Mouse (Mus musculus) hindbrain, embryonic 11.5 days (tissue): ENCODE results near the gene Crybg2. TPM values are rescaled to one million over a fixed set of nuclear protein-coding genes. Genes with fewer than 3 reads are reported as not detected.

Experiments
- ATAC-seq: fragments of 200-750 bp; cut with Nextera tagmentation; 2 replicates; pipeline ENCODE4 v1.8.0; 2017; ENCODE audit warnings: mild to moderate bottlenecking, moderate TSS enrichment, moderate library complexity; ENCODE audit not compliant: low FRiP score
- DNase-seq: peaks from one replicate; pipeline ENCODE4 v3.0.0-alpha.2; 2015; ENCODE audit warnings: low spot score
- H3K27ac ChIP-seq: fragments of 300-500 bp; sonication (generic); 2 replicates; pipeline ENCODE4 v1.5.1; 2014; ENCODE audit warnings: mild to moderate bottlenecking, low read depth, low read length
- H3K27me3 ChIP-seq: fragments of 300-500 bp; sonication (generic); 2 replicates; pipeline ENCODE4 v1.6.1; 2014; ENCODE audit warnings: mild to moderate bottlenecking, low read length, moderate library complexity, mixed read lengths; ENCODE audit not compliant: control insufficient read depth, insufficient read depth
- H3K36me3 ChIP-seq: fragments of 300-500 bp; sonication (generic); 2 replicates; pipeline ENCODE4 v1.6.1; 2014; ENCODE audit warnings: mild to moderate bottlenecking, low read length, moderate library complexity, mixed read lengths; ENCODE audit not compliant: control insufficient read depth, insufficient read depth
- H3K4me1 ChIP-seq: fragments of 300-500 bp; sonication (generic); replicated peaks from 2 replicates; pipeline ENCODE4 v1.6.1; 2014; ENCODE audit warnings: low read length, mixed read lengths; ENCODE audit not compliant: control insufficient read depth, insufficient read depth
- H3K4me2 ChIP-seq: fragments of 300-500 bp; sonication (generic); replicated peaks from 2 replicates; pipeline ENCODE4 v1.6.1; 2014; ENCODE audit warnings: mild to moderate bottlenecking, low read depth, low read length
- H3K4me3 ChIP-seq: fragments of 300-500 bp; sonication (generic); 2 replicates; pipeline ENCODE4 v1.5.1; 2014; ENCODE audit warnings: low read depth, low read length
- H3K9ac ChIP-seq: fragments of 300-500 bp; sonication (generic); 2 replicates; pipeline ENCODE4 v1.6.1; 2014; ENCODE audit warnings: low read depth, low read length
- H3K9me3 ChIP-seq: fragments of 300-500 bp; sonication (generic); 2 replicates; pipeline ENCODE4 v1.6.1; 2016; ENCODE audit warnings: low read length; ENCODE audit not compliant: control insufficient read depth
- WGBS: fragments of 180-500 bp; shearing (Covaris S2); extraction: QIAGEN DNeasy Blood & Tissue Kit; methylation state at CpG from one replicate; pipeline ENCODE4 v1.1.7; 2014; 5-methylcytosine and 5-hydroxymethylcytosine counted together
- polyA plus RNA-seq: library from polyadenylated mRNA; unstranded; fragments of >200 nt; fragmentation: Nextera tagmentation; extraction: Ambion mirVana; gene quantifications from 2 replicates; pipeline ENCODE4 v1.2.1, GENCODE M21; 2014

Crybg2 gene
- polyA plus RNA-seq, 1 experiment from 2014 or later: 1.8 TPM

GRCm38 (mm10) chr4:134084999-134085398, 24.4 kb downstream of the Crybg2 start:
- peaks cover 10% of the 10 kb centered on the region for H3K27me3 ChIP-seq
- H3K27ac ChIP-seq: no peak overlapping the region
- H3K4me2 ChIP-seq: no peak overlapping the region
- H3K4me3 ChIP-seq: no peak overlapping the region
- DNase-seq: no peak
- H3K9me3 ChIP-seq: no peaks in the 10 kb centered on the region
- H3K9ac ChIP-seq: no peak overlapping the region
- H3K4me1 ChIP-seq: peaks cover 10% of the 10 kb centered on the region
- 87% methylated on average over 4 of the region's 4 CpGs for WGBS
- ATAC-seq: no peak
- no peaks in the 10 kb centered on the region for H3K36me3 ChIP-seq

- Histone ChIP-seq H3K9ac (no peak overlapping the region), H3K36me3 (no peaks in the 10 kb centered on the region), H3K4me3 (no peak overlapping the region), H3K4me1 (0 out of 2 replicates have a peak, but pooled peaks cover under 1% of the 10 kb centered on the region), H3K27ac (no peak overlapping the region), H3K9me3 (no peaks in the 10 kb centered on the region), H3K27me3 (peaks cover 3% of the 10 kb centered on the region; the same call in 1 of the 2 replicates), H3K4me2 (no peak overlapping the region)
- ATAC-seq (0 out of 2 replicates have a peak, but pooled peaks have one; percentile 17), DNase-seq (peak; percentile 67)
- WGBS: 43% methylated on average over 7 of the region's 7 CpGs
These were observed 26.8 kb downstream of the Crybg2 start for GRCm38 (mm10) chr4:134087412-134087811.

- no peak overlapping the region for H3K9ac ChIP-seq
- H3K4me2 ChIP-seq: no peak overlapping the region
- no peaks in the 10 kb centered on the region for H3K9me3 ChIP-seq
- H3K4me1 ChIP-seq: no peaks in the 10 kb centered on the region
- no peak for ATAC-seq
- 77% methylated on average over 8 of the region's 9 CpGs for WGBS
- no peaks in the 10 kb centered on the region for H3K27me3 ChIP-seq
- no peak overlapping the region for H3K27ac ChIP-seq
- no peak for DNase-seq
- H3K4me3 ChIP-seq: no peak overlapping the region
- H3K36me3 ChIP-seq: no peaks in the 10 kb centered on the region
These were observed 28.4 kb downstream of the Crybg2 start for GRCm38 (mm10) chr4:134089029-134089428.

- no peak for DNase-seq
- no peaks in the 10 kb centered on the region for H3K4me1 ChIP-seq
These were observed 30.1 kb downstream of the Crybg2 start for GRCm38 (mm10) chr4:134090521-134091224.

GRCm38 (mm10) chr4:134091225-134091529, 30.6 kb downstream of the Crybg2 start:
- 83% methylated on average over 6 of the region's 6 CpGs for WGBS
- DNase-seq (no peak), ATAC-seq (no peak)
- Histone ChIP-seq H3K9me3 (no peaks in the 10 kb centered on the region), H3K27ac (no peak overlapping the region), H3K4me2 (no peak overlapping the region), H3K27me3 (no peaks in the 10 kb centered on the region), H3K9ac (no peak overlapping the region), H3K4me1 (no peaks in the 10 kb centered on the region), H3K36me3 (no peaks in the 10 kb centered on the region), H3K4me3 (no peak overlapping the region)

More at GRCm38 (mm10) chr4:134090521-134091224, 30.1 kb downstream of the Crybg2 start:
- WGBS: 80% methylated on average over 16 of the region's 16 CpGs
- Histone ChIP-seq H3K27ac (no peak overlapping the region), H3K4me2 (no peak overlapping the region), H3K36me3 (no peaks in the 10 kb centered on the region), H3K9ac (no peak overlapping the region), H3K4me3 (no peak overlapping the region), H3K27me3 (no peaks in the 10 kb centered on the region), H3K9me3 (no peaks in the 10 kb centered on the region)
- no peak for ATAC-seq

GRCm38 (mm10) chr4:134092382-134093288, 32.0 kb downstream of the Crybg2 start:
- no peaks in the 10 kb centered on the region for H3K9me3 ChIP-seq
- H3K27ac ChIP-seq: no peak overlapping the region
- DNase-seq: peak; percentile 56
- H3K4me3 ChIP-seq: no peak overlapping the region
- H3K36me3 ChIP-seq: no peaks in the 10 kb centered on the region
- H3K4me2 ChIP-seq: no peak overlapping the region
- H3K9ac ChIP-seq: no peak overlapping the region
- ATAC-seq: no peak
- no peaks in the 10 kb centered on the region for H3K4me1 ChIP-seq
- WGBS: 69% methylated on average over 6 of the region's 6 CpGs
- no peaks in the 10 kb centered on the region for H3K27me3 ChIP-seq

- DNase-seq (no peak), ATAC-seq (no peak)
- H3K9me3 ChIP-seq: no peaks in the 10 kb centered on the region
- no peak overlapping the region for H3K27ac ChIP-seq
- no peak overlapping the region for H3K4me3 ChIP-seq
- H3K9ac ChIP-seq: no peak overlapping the region
- WGBS: 86% methylated on average over 7 of the region's 7 CpGs
- H3K36me3 ChIP-seq: no peaks in the 10 kb centered on the region
- H3K4me2 ChIP-seq: no peak overlapping the region
- no peaks in the 10 kb centered on the region for H3K27me3 ChIP-seq
- no peaks in the 10 kb centered on the region for H3K4me1 ChIP-seq
These were observed 33.5 kb downstream of the Crybg2 start for GRCm38 (mm10) chr4:134094004-134094564.

- 43% methylated on average over 3 of the region's 3 CpGs for WGBS
- no peak for DNase-seq
- H3K4me3 ChIP-seq: no peak within 1 kb of the TSS
- H3K27ac ChIP-seq: no peak within 1 kb of the TSS
- ATAC-seq: no peak
- no peaks in the 10 kb centered on the region for H3K4me1 ChIP-seq
- H3K9me3 ChIP-seq: no peaks in the 10 kb centered on the region
- H3K9ac ChIP-seq: no peak within 1 kb of the TSS
- H3K4me2 ChIP-seq: no peak within 1 kb of the TSS
- H3K36me3 ChIP-seq: no peaks in the 10 kb centered on the region
- H3K27me3 ChIP-seq: no peaks in the 10 kb centered on the region
These were observed 34.4 kb downstream of the Crybg2 start, which contains the start of gene Cd52 for GRCm38 (mm10) chr4:134094923-134095547. TSS of gene Cd52 (minus strand) at chr4:134095082.
